In the genomic region with DNA sequence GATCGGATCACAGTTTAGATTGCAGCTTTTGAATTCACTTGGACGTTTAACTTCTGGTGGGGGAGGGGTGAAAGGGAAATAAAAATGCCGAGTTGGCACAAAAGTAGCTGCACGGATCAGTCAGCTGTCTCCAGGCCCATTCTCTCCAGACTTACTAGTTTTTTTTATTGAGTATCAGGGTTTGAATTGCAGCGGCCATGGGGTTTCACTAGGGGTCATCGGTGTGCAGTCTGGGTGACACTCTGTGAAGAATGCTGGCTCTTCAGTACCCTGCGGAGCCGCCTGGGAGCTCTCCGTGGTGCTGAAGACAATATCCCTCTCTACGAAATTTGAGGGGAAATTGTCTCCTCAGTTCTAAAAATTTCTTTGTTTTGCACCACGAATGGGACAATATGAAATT, we compare ENCODE assay signal across 8 mouse cellular contexts. TPM values are rescaled to one million over a fixed set of nuclear protein-coding genes. Genes with fewer than 3 reads are reported as not detected.
DNase-seq lines count a peak whose midpoint lies in the region; ATAC-seq and TF ChIP-seq lines count a peak whose summit lies in the region.

No protein-coding gene starts in this region.

- H3K36me3 ChIP-seq in testis, adult 2 months (ENCODE audit: control insufficient read depth, insufficient read depth, low read length): no peaks in the 10 kb centered on the region

- DNase-seq in ovary, postnatal 10 days (ENCODE audit: low spot score): peak; percentile 15
- no peak for DNase-seq in ovary, adult 18-20 months (ENCODE audit: low spot score)
- DNase-seq in c-Kit-positive CD71-negative TER-119-negative erythroid progenitor cells, embryonic 14.5 days (ENCODE audit: low read depth): peak; percentile 50
- peak; percentile 31 to 63 for DNase-seq in gastrocnemius, postnatal 4 days (ENCODE audit: low spot score in 2 of 2)
- peak; percentile 29 to 59 for DNase-seq in kidney, adult 8-10 months
- DNase-seq in lung, postnatal 36 days: peak; percentile 10

- no peak for ATAC-seq in CD4-positive, CD25-positive, alpha-beta regulatory T cell, adult 4 months

- no peak for TF ChIP-seq POLR2A in testis, adult 2 months (IDR thresholded peaks at IDR 0.05; ENCODE audit: control insufficient read depth, low read depth, low read length)

- no peak overlapping the region for H3K4me3 ChIP-seq in testis, adult 2 months (ENCODE audit: control insufficient read depth, low read depth, low read length)

- H3K27ac ChIP-seq in testis, adult 2 months (ENCODE audit: control insufficient read depth, insufficient read depth, low read depth, low read length): no peak overlapping the region

- TF ChIP-seq CTCF in testis, adult 2 months (IDR thresholded peaks at IDR 0.05; ENCODE audit: control insufficient read depth, insufficient read depth, insufficient replicate concordance, low read depth, low read length): peak; percentile 18; the same call in 1 of the 2 replicates

- no peaks in the 10 kb centered on the region for H3K27me3 ChIP-seq in testis, adult 2 months (ENCODE audit: control insufficient read depth, insufficient read depth, low read length)

- H3K4me1 ChIP-seq in testis, adult 2 months (ENCODE audit: control insufficient read depth, insufficient read depth, low read length): no peaks in the 10 kb centered on the region

RNA-seq across cellular contexts. Expression of a gene that starts 13.5 kb away (rescaled TPM):
- total RNA-seq in gastrocnemius, postnatal 4 days (2021): 1 to 10 TPM; 2.5 to 3.1 TPM
- polyA plus RNA-seq in testis, adult 2 months (2012; rRNA removed): 3.6 and 5.4 TPM in 2 replicates
- not detected for polyA plus RNA-seq in CD4-positive, CD25-positive, alpha-beta regulatory T cell, adult 4 months (2017; shearing (Covaris generic))
